Mouse (Mus musculus): ENCODE results near the gene Krt84. TPM values are rescaled to one million over a fixed set of nuclear protein-coding genes. Genes with fewer than 3 reads are reported as not detected.

The Krt84 gene
- polyA plus RNA-seq, 1 experiment = not detected

- no peaks in the 10 kb centered on the region for H3K79me2 ChIP-seq (ENCODE audit: control insufficient read depth, insufficient read depth)
- peaks cover 90% of the 10 kb centered on the region for H3K27me3 ChIP-seq (ENCODE audit: control insufficient read depth, insufficient read depth, insufficient read length)
- no peak for TF ChIP-seq MYOG (IDR thresholded peaks at IDR 0.05; ENCODE audit: control insufficient read depth, extremely low read depth, insufficient read length)
- no peak for TF ChIP-seq USF1 (IDR thresholded peaks at IDR 0.05; ENCODE audit: low read depth)
- TF ChIP-seq FOSL1 (IDR thresholded peaks at IDR 0.05; ENCODE audit: insufficient read depth, low read length, poor library complexity, severe bottlenecking) = no peak
- no peak for TF ChIP-seq MAX (IDR thresholded peaks at IDR 0.05)
- TF ChIP-seq CEBPB (IDR thresholded peaks at IDR 0.05; ENCODE audit: low read depth) = no peak
- no peak for TF ChIP-seq MYOD1 (IDR thresholded peaks at IDR 0.05; ENCODE audit: control insufficient read depth, insufficient read length, low read depth)
- H3K4me3 ChIP-seq (ENCODE audit: insufficient read depth, poor library complexity, severe bottlenecking) = no peak overlapping the region
- no peaks in the 10 kb centered on the region for H3K79me3 ChIP-seq (ENCODE audit: low read depth)
- H3ac ChIP-seq (ENCODE audit: control insufficient read depth, insufficient read length, low read depth) = no peak overlapping the region
- no peaks in the 10 kb centered on the region for H3K36me3 ChIP-seq (ENCODE audit: control insufficient read depth, insufficient read depth)
These were observed 49.0 kb downstream of the Krt84 start for GRCm38 (mm10) chr15:101483646-101484045.

DNA sequence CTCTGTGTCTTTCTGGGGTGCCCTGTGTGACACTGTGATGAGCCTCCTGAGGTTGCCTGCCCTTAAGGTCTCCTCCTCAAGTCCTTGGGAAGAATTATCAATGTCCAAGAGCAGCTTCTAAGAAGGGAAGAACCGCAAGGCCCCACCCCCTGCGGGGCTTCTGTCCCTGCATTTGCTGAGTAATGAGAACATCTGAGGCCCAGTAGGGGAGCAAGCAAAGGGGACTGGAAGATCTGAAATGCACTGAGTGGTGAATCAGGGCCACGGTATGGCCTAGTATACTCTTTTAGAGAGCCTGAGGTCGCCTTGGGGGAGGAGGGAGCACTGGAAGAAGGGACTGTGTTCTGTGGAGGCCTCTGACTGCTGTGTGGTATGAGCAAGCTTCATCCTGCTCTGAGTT is 50.6 kb downstream of the Krt84 start:
- H3K27me3 ChIP-seq (ENCODE audit: control insufficient read depth, insufficient read depth, insufficient read length) = peaks cover 86% of the 10 kb centered on the region
- TF ChIP-seq MYOD1 (IDR thresholded peaks at IDR 0.05; ENCODE audit: control insufficient read depth, insufficient read length, low read depth) = no peak
- no peak for TF ChIP-seq CEBPB (IDR thresholded peaks at IDR 0.05; ENCODE audit: low read depth)
- TF ChIP-seq CTCF (IDR thresholded peaks at IDR 0.05; ENCODE audit: control insufficient read depth, insufficient read depth, insufficient read length) = no peak
- no peak for TF ChIP-seq MAX (IDR thresholded peaks at IDR 0.05)
- no peak for TF ChIP-seq FOSL1 (IDR thresholded peaks at IDR 0.05; ENCODE audit: insufficient read depth, low read length, poor library complexity, severe bottlenecking)
- no peak for TF ChIP-seq MYOG (IDR thresholded peaks at IDR 0.05; ENCODE audit: control insufficient read depth, extremely low read depth, insufficient read length)
- no peak for TF ChIP-seq USF1 (IDR thresholded peaks at IDR 0.05; ENCODE audit: low read depth)
- no peak overlapping the region for H3K4me3 ChIP-seq (ENCODE audit: insufficient read depth, poor library complexity, severe bottlenecking)
- no peaks in the 10 kb centered on the region for H3K79me3 ChIP-seq (ENCODE audit: low read depth)
- no peak overlapping the region for H3ac ChIP-seq (ENCODE audit: control insufficient read depth, insufficient read length, low read depth)
- no peaks in the 10 kb centered on the region for H3K36me3 ChIP-seq (ENCODE audit: control insufficient read depth, insufficient read depth)
- H3K79me2 ChIP-seq (ENCODE audit: control insufficient read depth, insufficient read depth) = no peaks in the 10 kb centered on the region

GRCm38 (mm10) chr15:101479666-101480060 is 53.0 kb downstream of the Krt84 start:
- Histone ChIP-seq H3K79me2 (ENCODE audit: control insufficient read depth, insufficient read depth) (no peaks in the 10 kb centered on the region), H3K27me3 (ENCODE audit: control insufficient read depth, insufficient read depth, insufficient read length) (peaks cover 80% of the 10 kb centered on the region), H3K4me3 (ENCODE audit: insufficient read depth, poor library complexity, severe bottlenecking) (no peak overlapping the region), H3ac (ENCODE audit: control insufficient read depth, insufficient read length, low read depth) (no peak overlapping the region), H3K36me3 (ENCODE audit: control insufficient read depth, insufficient read depth) (no peaks in the 10 kb centered on the region), H3K79me3 (ENCODE audit: low read depth) (no peaks in the 10 kb centered on the region)
- TF ChIP-seq USF1 (IDR thresholded peaks at IDR 0.05; ENCODE audit: low read depth) (no peak), MYOD1 (IDR thresholded peaks at IDR 0.05; ENCODE audit: control insufficient read depth, insufficient read length, low read depth) (no peak), CTCF (IDR thresholded peaks at IDR 0.05; ENCODE audit: control insufficient read depth, insufficient read depth, insufficient read length) (no peak), MYOG (IDR thresholded peaks at IDR 0.05; ENCODE audit: control insufficient read depth, extremely low read depth, insufficient read length) (no peak), CEBPB (IDR thresholded peaks at IDR 0.05; ENCODE audit: low read depth) (no peak), MAX (IDR thresholded peaks at IDR 0.05) (no peak), FOSL1 (IDR thresholded peaks at IDR 0.05; ENCODE audit: insufficient read depth, low read length, poor library complexity, severe bottlenecking) (no peak)

DNA sequence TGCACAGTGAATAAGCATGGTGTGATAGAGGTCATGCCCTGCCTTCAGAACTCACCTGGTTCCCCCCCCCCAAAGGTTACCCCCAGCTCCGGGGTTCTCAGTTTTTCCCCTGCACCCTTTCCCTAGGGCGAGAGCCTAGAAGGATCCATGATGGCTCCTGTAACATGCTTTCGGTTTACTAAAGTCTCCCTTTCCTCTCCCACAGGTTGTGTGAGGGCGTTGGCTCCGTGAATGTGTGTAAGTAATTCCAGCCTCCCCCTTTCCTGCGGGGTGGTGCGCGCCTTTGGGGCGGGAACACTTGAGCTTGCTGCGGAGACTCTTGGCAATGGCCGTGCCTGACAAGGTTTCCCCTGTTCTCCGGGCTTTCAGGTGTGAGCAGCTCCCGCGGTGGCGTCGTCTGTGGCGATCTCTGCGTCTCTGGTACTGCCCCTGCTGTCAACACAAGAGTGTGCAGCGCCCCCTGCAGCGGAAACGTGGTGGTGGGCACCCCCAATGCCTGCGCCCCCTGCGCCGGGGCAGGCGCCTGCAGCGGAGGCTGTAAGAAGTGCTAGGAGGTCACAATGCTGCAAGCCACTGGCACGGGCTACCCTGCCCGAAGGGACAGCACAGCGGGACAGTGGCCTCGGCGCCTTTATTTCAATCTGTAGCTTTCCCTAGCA is 53.5 kb downstream of the Krt84 start:
- H3K4me3 ChIP-seq (ENCODE audit: insufficient read depth, poor library complexity, severe bottlenecking) = no peak overlapping the region
- TF ChIP-seq CEBPB (IDR thresholded peaks at IDR 0.05; ENCODE audit: low read depth) (no peak), CTCF (IDR thresholded peaks at IDR 0.05; ENCODE audit: control insufficient read depth, insufficient read depth, insufficient read length) (no peak), USF1 (IDR thresholded peaks at IDR 0.05; ENCODE audit: low read depth) (no peak), MYOD1 (IDR thresholded peaks at IDR 0.05; ENCODE audit: control insufficient read depth, insufficient read length, low read depth) (no peak), MYOG (IDR thresholded peaks at IDR 0.05; ENCODE audit: control insufficient read depth, extremely low read depth, insufficient read length) (no peak), FOSL1 (IDR thresholded peaks at IDR 0.05; ENCODE audit: insufficient read depth, low read length, poor library complexity, severe bottlenecking) (no peak), MAX (IDR thresholded peaks at IDR 0.05) (no peak)
- peaks cover 76% of the 10 kb centered on the region for H3K27me3 ChIP-seq (ENCODE audit: control insufficient read depth, insufficient read depth, insufficient read length)
- no peaks in the 10 kb centered on the region for H3K79me2 ChIP-seq (ENCODE audit: control insufficient read depth, insufficient read depth)
- no peak overlapping the region for H3ac ChIP-seq (ENCODE audit: control insufficient read depth, insufficient read length, low read depth)
- H3K79me3 ChIP-seq (ENCODE audit: low read depth) = no peaks in the 10 kb centered on the region
- H3K36me3 ChIP-seq (ENCODE audit: control insufficient read depth, insufficient read depth) = no peaks in the 10 kb centered on the region

Small RNA genes lying within 50 kb of the gene (microRNA-seq; reads per million reads assigned to microRNA genes)
- gene Gm44393 (ENCODE audit: borderline microRNAs expressed) = not detected
- gene Gm44460 (ENCODE audit: borderline microRNAs expressed) = not detected

Other genes with a start within 250 kb of the Krt84 start
- gene Atg101, start 248.5 kb downstream of the Krt84 start, polyA plus RNA-seq (2012; fragmentation: generic; extraction: Trizol) = 61.3 TPM
- 0.06 TPM for gene 6030408B16Rik, start 239.6 kb downstream of the Krt84 start, polyA plus RNA-seq (2012; fragmentation: generic; extraction: Trizol)
- 10.1 TPM for gene Krt80, start 162.7 kb downstream of the Krt84 start, polyA plus RNA-seq (2012; fragmentation: generic; extraction: Trizol)
- gene Krt7, start 121.8 kb downstream of the Krt84 start, polyA plus RNA-seq (2012; fragmentation: generic; extraction: Trizol) = 0.04 TPM
- not detected for gene Krt87, start 94.0 kb downstream of the Krt84 start, polyA plus RNA-seq (2012; fragmentation: generic; extraction: Trizol)
- gene Krt88, start 85.1 kb downstream of the Krt84 start, polyA plus RNA-seq (2012; fragmentation: generic; extraction: Trizol) = not detected
- not detected for gene Krt81, start 69.1 kb downstream of the Krt84 start, polyA plus RNA-seq (2012; fragmentation: generic; extraction: Trizol)
- gene Krt86, start 59.3 kb downstream of the Krt84 start, polyA plus RNA-seq (2012; fragmentation: generic; extraction: Trizol) = not detected
- not detected for gene Krt83, start 41.3 kb downstream of the Krt84 start, polyA plus RNA-seq (2012; fragmentation: generic; extraction: Trizol)
- gene Gm49425, start 15.6 kb downstream of the Krt84 start, polyA plus RNA-seq (2012; fragmentation: generic; extraction: Trizol) = not detected
- not detected for gene Krt82, start 17.8 kb upstream of the Krt84 start, polyA plus RNA-seq (2012; fragmentation: generic; extraction: Trizol)
- gene Krt90, start 30.1 kb upstream of the Krt84 start, polyA plus RNA-seq (2012; fragmentation: generic; extraction: Trizol) = not detected
- gene Krt75, start 41.1 kb upstream of the Krt84 start, polyA plus RNA-seq (2012; fragmentation: generic; extraction: Trizol) = not detected
- not detected for gene Gm5414, start 95.4 kb upstream of the Krt84 start, polyA plus RNA-seq (2012; fragmentation: generic; extraction: Trizol)
- not detected for gene Gm5478, start 114.6 kb upstream of the Krt84 start, polyA plus RNA-seq (2012; fragmentation: generic; extraction: Trizol)
- gene Krt6b, start 147.5 kb upstream of the Krt84 start, polyA plus RNA-seq (2012; fragmentation: generic; extraction: Trizol) = not detected
- not detected for gene Krt6a, start 161.5 kb upstream of the Krt84 start, polyA plus RNA-seq (2012; fragmentation: generic; extraction: Trizol)
- gene Krt5, start 180.1 kb upstream of the Krt84 start, polyA plus RNA-seq (2012; fragmentation: generic; extraction: Trizol) = 0.02 TPM
- gene Krt71, start 210.3 kb upstream of the Krt84 start, polyA plus RNA-seq (2012; fragmentation: generic; extraction: Trizol) = not detected

Measured in C2C12 (cell line).